Mouse (Mus musculus): ENCODE data around the gene Crmp1.
A peak's percentile ranks its signal among the peaks of the same experiment; 100 is the strongest.

Crmp1 gene

DNA sequence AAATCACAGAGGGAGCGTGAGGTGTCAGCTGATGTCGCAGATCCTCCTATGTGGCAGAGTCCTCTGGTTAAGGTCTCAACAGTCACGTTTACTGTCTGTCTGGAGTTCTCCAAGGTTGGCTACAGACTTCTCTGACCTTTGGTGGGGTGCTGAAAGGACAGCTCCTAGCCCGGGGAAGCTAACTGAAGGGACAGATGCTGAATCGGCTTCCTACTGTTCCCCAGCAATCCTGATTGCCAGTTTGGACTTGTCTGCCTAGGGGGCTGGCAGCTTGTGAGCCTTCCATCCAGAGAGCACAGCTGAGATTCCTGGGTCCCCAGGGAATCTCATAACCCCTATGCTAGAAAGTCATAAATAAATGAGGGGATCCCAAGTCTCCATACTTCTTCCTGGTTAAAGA, 1.2 kb upstream of the Crmp1 start:
- no peak for DNase-seq (ENCODE audit: low spot score in 2 of 2)

- no peak for DNase-seq (ENCODE audit: low spot score in 2 of 2)
Measured at GRCm38 (mm10) chr5:37241224-37241623, 516 bp upstream of the Crmp1 start.

GRCm38 (mm10) chr5:37242360-37243168, 824 bp downstream of the Crmp1 start:
- no peak for DNase-seq (ENCODE audit: low spot score in 2 of 2)

GRCm38 (mm10) chr5:37243169-37243886, 1.6 kb downstream of the Crmp1 start:
- no peak for DNase-seq (ENCODE audit: low spot score in 2 of 2)

DNA sequence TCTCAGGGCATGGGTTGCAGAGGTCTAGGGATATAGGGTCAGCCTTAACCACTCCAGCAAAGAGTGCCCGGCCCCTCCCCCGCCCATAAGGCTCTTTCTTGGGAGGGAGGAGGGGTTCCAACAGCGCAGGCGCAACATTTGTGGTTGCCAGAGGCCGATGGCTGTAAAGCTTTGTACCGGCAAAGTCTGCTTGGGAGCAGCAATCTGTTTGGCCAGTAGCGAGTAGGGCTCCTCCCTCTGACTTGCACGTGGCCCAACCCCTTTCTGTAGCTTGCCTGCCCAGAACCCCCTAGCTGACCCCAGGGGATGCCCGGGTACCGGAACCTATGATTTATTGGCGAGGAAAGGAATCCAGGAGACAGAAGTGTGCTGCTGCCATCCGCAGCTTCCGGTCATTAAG, 2.4 kb downstream of the Crmp1 start:
- DNase-seq (ENCODE audit: low spot score in 2 of 2): peak; percentile 57 to 65

DNA sequence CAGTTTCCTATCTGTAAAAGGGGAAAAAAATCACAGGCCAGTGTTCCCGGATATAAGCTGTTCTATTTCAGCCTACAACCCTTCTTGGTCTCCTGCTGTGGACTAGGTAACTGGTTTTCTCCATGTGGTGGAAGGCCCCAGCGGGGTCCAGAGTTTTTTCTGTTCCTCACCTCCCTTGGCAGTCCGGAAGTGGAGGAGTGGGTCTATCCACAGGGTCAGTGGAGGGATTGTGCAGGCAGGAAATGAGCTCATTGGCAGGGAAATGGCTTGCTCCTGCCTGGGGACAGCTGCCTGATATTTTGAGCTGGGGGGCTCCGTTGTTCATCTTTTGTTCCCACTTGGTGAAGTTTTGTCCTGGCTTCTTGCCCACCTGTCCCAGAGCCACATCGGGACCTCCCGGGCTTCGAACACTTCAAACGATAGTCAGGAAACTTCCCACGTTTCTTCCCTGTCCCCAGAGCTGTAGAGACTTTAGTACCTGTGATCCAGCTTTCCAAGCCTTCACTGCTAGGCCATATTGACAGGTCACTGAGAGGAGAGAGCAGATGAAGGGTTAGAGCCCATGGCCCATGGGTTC, 3.0 kb downstream of the Crmp1 start:
- no peak for DNase-seq (ENCODE audit: low spot score in 2 of 2)

DNA sequence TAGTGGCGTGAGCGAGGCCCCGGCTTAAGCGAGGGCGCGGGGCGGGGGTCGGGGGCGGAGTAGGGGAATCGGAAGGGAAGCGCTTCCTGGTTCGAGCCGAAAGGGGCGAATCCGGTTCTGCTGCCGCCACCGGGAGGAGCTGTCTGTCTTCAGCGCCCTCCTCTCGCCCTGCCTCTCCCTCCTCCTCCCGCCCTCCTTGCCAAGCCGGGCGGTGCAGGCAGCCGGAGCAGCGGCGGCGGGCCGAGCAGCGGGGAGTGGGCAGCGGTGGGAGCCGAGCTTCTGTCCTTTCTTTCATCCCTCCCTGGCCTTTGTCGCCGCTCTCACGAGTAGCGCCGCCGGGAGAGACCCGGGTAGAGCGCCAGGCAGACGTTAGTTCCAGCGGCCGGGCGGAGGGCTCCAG, 3.9 kb downstream of the Crmp1 start:
- DNase-seq (ENCODE audit: low spot score in 2 of 2): peak; percentile 65 to 77

- no peak for DNase-seq (ENCODE audit: low spot score in 2 of 2)
Measured at GRCm38 (mm10) chr5:37246138-37246910, 4.6 kb downstream of the Crmp1 start.

GRCm38 (mm10) chr5:37247456-37247855, 5.7 kb downstream of the Crmp1 start:
- DNase-seq (ENCODE audit: low spot score in 2 of 2): no peak

DNA sequence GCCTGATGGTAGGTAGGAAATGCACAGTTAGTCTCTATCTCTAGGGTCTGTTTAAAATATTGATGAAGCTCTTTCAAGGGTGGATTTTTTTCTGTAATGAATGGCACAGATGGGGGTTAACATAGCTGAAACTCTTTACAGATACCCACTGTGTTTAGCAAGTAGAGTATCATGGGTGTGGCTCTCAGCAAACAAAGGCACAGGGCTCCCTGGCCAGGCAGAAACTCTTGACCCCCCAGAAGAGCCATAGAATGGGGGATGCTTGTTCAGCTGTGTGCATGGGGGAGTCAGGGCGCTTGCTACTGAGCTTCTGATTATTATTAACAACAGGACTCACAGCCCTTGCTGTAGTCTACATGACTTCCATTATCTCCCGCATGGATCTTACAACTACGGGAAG, 7.1 kb downstream of the Crmp1 start:
- no peak for DNase-seq (ENCODE audit: low spot score in 2 of 2)

DNA sequence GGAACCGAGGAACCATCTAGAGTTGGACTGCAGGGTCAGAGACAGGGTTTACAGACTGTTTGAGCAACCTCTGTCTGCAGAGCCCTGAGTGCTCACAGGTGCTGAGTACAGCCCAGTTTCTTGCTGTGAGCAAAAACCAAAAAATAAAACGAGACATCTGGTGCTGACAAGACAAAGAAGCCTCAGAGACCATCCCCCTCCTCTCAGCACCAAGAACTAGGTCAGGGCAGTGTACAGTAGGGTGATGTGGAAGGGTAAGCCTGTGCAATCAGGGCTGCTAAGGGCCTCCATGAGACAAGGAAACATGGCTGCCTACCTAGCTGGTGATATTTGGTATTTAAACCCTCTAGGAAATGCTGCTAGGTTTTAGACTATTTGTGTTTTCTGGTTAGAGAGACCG, 9.9 kb downstream of the Crmp1 start:
- DNase-seq (ENCODE audit: low spot score in 2 of 2): no peak

DNA sequence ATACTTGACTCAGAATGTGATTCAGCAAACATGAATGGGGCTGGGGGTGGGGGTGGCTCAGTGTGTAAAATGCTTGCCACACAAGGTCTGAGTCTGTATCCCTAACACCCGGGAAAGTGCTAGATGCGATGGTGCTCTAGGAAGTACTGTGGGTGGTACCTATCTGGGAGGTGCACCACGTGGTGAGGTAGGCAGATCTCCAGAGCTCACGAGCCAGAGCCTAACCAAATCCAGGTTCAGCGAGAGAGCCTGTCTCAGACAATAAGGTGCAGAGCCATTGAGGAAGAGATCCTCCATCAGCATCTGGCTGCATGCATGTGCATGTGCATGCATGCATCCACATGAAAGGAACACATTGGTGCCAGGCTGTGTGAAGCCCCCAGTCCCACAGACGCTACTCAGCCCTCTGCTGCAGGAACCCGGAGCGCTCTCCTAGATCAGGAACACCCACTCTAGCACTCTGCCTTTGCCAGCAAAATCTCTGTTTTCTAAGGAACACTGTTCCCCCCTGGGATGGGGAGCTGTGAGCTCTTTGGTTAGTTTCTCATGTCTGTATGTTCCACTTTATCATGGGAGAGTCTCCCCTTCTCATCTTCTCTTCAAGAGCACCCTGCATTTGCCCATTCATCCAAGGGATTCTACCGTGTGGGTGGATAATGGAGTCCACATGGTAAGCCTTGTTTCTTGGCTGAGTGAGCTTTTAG, 10.5 kb downstream of the Crmp1 start:
- no peak for DNase-seq (ENCODE audit: low spot score in 2 of 2)

DNA sequence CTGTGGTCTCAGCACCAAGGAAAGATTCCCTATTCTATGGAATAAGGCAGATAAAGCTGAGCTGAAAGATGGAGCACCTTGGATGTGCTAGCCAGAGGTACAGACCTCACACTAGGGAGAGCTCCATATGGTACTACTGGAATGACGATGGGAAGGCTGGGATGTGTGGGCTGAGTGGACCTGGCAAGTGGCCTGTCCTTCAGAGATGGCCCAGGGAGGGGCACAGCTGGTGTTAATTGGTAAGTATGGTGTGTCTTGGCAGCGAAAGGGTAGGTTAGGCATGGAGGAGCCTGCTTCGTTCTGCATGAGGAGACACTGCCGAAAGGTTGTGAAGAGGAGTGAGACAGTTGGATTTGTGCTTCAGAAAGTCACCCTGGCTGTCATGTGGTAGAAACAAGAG, 12.8 kb downstream of the Crmp1 start:
- DNase-seq (ENCODE audit: low spot score in 2 of 2): no peak

DNA sequence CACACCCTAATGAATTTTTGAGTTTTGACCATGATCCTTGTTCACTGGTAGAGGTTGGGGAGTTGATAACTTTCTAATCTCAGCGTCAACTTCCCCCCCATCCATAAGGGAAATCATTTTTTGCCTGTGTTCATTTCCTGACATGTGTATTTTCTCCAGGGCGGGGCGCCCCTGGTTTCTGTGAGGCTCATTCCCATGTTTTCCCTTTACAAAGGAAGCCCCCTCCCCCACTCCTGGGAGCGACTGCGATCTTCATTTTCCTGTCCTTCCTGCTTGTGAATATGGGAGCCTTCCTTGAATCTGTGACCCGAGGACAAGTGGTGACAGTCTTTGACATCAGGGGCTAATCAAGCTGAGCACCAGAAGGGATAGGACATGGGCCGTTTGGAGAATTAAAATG, 15.1 kb downstream of the Crmp1 start:
- no peak for DNase-seq (ENCODE audit: low spot score in 2 of 2)

DNA sequence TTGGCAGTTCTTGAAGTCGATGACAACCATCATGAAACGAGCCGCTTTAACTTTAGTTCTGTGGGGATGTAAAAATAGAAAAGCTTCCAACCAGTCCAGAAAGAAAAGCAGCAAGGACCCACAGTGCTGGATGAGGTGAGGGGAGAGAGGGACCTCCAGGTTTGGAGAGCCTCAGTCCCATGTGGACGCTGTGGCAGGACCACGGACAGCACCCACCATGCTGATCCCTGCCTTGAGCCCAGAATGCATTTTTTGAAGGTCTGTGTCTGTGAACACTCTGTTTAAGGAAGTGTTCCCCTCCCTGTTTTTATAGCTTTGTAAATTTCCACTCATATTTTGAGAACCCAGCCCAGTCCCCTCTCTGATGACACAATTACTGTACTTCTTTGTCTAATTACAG, 15.5 kb downstream of the Crmp1 start:
- DNase-seq (ENCODE audit: low spot score in 2 of 2): no peak

DNA sequence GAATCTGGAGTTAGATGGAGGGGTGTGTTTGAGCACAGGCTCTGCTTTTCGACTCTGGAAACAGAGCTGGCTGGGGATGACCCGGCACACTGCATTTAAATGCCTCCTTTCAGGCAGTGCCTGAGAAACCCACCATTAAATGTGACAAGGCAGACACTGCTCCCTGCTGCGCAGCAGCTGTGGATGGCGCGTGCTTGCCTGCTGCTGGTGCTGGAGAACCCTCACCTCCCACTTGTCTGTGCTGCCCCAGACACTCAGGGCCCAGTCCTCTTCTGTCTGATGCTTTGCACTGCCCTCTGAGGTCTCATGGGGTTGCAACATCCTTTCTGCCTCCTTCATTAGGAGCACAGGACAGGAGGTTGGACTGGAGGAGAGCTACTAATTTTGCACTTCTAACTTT, 20.0 kb downstream of the Crmp1 start:
- DNase-seq (ENCODE audit: low spot score in 2 of 2): no peak

GRCm38 (mm10) chr5:37263816-37264215, 22.1 kb downstream of the Crmp1 start:
- DNase-seq (ENCODE audit: low spot score in 2 of 2): no peak

GRCm38 (mm10) chr5:37281021-37281420, 39.3 kb downstream of the Crmp1 start:
- DNase-seq (ENCODE audit: low spot score in 2 of 2): no peak

GRCm38 (mm10) chr5:37288374-37288773, 46.6 kb downstream of the Crmp1 start:
- peak; percentile 30 to 49 for DNase-seq (ENCODE audit: low spot score in 2 of 2)

- DNase-seq (ENCODE audit: low spot score in 2 of 2): peak in 1 of 2 experiments; percentile 42
Measured at GRCm38 (mm10) chr5:37289236-37289635, 47.5 kb downstream of the Crmp1 start.

DNA sequence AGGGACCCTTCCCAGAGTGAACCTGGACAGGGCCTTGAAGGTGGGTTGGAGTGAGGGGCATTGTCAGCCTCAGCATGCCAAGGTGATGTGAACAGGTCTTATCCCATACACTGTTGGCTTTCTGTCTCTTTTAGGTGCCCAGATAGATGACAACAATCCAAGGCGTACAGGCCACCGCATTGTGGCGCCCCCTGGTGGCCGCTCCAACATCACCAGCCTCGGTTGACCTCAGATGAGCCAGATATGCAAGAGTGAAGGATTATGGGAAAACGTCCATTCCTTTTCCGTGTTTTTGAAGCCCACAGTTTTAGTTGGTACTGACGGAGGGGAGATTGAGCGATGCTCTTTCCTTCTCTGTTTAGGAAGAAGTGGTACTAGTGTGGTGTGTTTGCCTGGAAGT, 49.2 kb downstream of the Crmp1 start:
- DNase-seq (ENCODE audit: low spot score in 2 of 2): peak in 1 of 2 experiments; percentile 32

DNA sequence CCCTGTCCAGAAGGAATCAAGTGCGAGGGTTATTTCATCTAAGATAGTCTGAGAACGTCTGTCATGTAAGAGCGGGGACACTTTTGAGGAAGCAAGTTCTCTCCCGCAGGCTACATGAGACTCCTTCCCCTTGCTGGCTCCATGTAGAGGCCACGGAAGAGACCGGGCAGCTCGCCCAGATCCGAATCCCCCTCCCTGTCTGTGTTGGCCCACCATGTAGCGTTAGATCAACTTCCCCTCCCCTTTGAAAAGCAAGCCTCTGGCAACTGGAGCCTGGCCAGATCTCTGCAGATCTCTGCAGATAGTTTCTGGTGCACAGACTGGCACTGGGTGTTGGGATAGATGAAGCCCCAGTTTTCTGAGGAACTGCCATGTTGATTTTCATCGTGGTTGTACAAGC, 55.0 kb downstream of the Crmp1 start:
- no peak for DNase-seq (ENCODE audit: low spot score in 2 of 2)

Measured in frontal cortex, postnatal 14 days (tissue).